In genomic region chr4:132274156-132274862, GRCm38 (mm10) we compare ENCODE assay signal across 8 mouse cellular contexts. TPM values are rescaled to one million over a fixed set of nuclear protein-coding genes. Genes with fewer than 3 reads are reported as not detected.
DNase-seq lines count a peak whose midpoint lies in the region; ATAC-seq and TF ChIP-seq lines count a peak whose summit lies in the region.

Gene Taf12, plus strand, starts transcription at chr4:132274375.

- under 1% methylated on average over 48 of the region's 48 CpGs for WGBS in forebrain, embryonic 14.5 days
- WGBS in lung, adult 2 months = under 1% methylated on average over 48 of the region's 48 CpGs

- TF ChIP-seq EP300 in ES-Bruce4 (IDR thresholded peaks at IDR 0.05; ENCODE audit: insufficient read depth, low read depth, low read length) = 0 out of 2 replicates have a peak, but pooled peaks have one; percentile 49

- peak within 1 kb of the TSS; percentile 83 for H3K9ac ChIP-seq in ES-Bruce4 (ENCODE audit: low read depth, poor library complexity, severe bottlenecking)
- H3K9ac ChIP-seq in forebrain, embryonic 14.5 days (ENCODE audit: low read length) = peak within 1 kb of the TSS; percentile 94

- TF ChIP-seq CTCF in ES-Bruce4 (IDR thresholded peaks at IDR 0.05; ENCODE audit: low read depth, low read length) = no peak
- no peak for TF ChIP-seq CTCF in lung, adult 2 months (IDR thresholded peaks at IDR 0.05; ENCODE audit: insufficient read depth, low read length)

- H3K4me3 ChIP-seq in ES-Bruce4 (ENCODE audit: low read depth, low read length) = peak within 1 kb of the TSS; percentile 97
- peak within 1 kb of the TSS; percentile 71 for H3K4me3 ChIP-seq in forebrain, embryonic 14.5 days (ENCODE audit: low read depth, low read length)
- H3K4me3 ChIP-seq in lung, adult 2 months (replicated peaks; ENCODE audit: extremely low read depth, low read depth, low read length) = peak within 1 kb of the TSS; percentile 99

- peak; percentile 90 for ATAC-seq in cerebellum, adult (ENCODE audit: insufficient number of reproducible peaks, low FRiP score, low TSS enrichment)
- ATAC-seq in forebrain, embryonic 14.5 days = peak; percentile 88
- peak; percentile 67 for ATAC-seq in neutrophil, adult 5-6 weeks (ENCODE audit: extremely low read depth, insufficient number of reproducible peaks, low FRiP score, poor library complexity, severe bottlenecking)

- H3K4me1 ChIP-seq in ES-Bruce4 (ENCODE audit: control insufficient read depth, insufficient read depth, low read length) = peaks cover 2% of the 10 kb centered on the region
- peaks cover 9% of the 10 kb centered on the region for H3K4me1 ChIP-seq in forebrain, embryonic 14.5 days (ENCODE audit: control insufficient read depth, insufficient read depth, low read length)
- no peaks in the 10 kb centered on the region; the same call in 1 of the 2 replicates for H3K4me1 ChIP-seq in lung, adult 2 months (ENCODE audit: control insufficient read depth, insufficient read depth, low read length)

- H3K27me3 ChIP-seq in ES-Bruce4 (ENCODE audit: control insufficient read depth, insufficient read depth, low read length, poor library complexity, severe bottlenecking) = no peaks in the 10 kb centered on the region
- no peaks in the 10 kb centered on the region for H3K27me3 ChIP-seq in forebrain, embryonic 14.5 days (replicated peaks; ENCODE audit: control insufficient read depth, insufficient read depth, low read length)

- intact Hi-C loops in heart, postnatal 25 days (cut with DNase I) = no loop called here

- H3K27ac ChIP-seq in ES-Bruce4 (ENCODE audit: insufficient read depth, low read length) = peak within 1 kb of the TSS; percentile 17
- peak within 1 kb of the TSS; percentile 83 for H3K27ac ChIP-seq in forebrain, embryonic 14.5 days (ENCODE audit: low read depth, low read length)

- no peaks in the 10 kb centered on the region for H3K36me3 ChIP-seq in ES-Bruce4 (ENCODE audit: control insufficient read depth, insufficient read depth, low read length, poor library complexity, severe bottlenecking)
- no peaks in the 10 kb centered on the region for H3K36me3 ChIP-seq in forebrain, embryonic 14.5 days (ENCODE audit: control insufficient read depth, insufficient read depth, low read length)

- TF ChIP-seq POLR2A in ES-Bruce4 (IDR thresholded peaks at IDR 0.05; ENCODE audit: insufficient read depth, low read length) = peak; percentile 98
- peak; percentile 99 for TF ChIP-seq POLR2A in lung, adult 2 months (IDR thresholded peaks at IDR 0.05; ENCODE audit: borderline replicate concordance, extremely low read depth, low read depth, low read length)

- H3K9me3 ChIP-seq in ES-Bruce4 (replicated peaks; ENCODE audit: control insufficient read depth, insufficient read depth, low read length, poor library complexity, severe bottlenecking) = no peaks in the 10 kb centered on the region
- no peaks in the 10 kb centered on the region for H3K9me3 ChIP-seq in forebrain, embryonic 14.5 days (replicated peaks; ENCODE audit: control insufficient read depth, low read length)

- H3K4me2 ChIP-seq in forebrain, embryonic 14.5 days (ENCODE audit: low read length) = peak within 1 kb of the TSS; percentile 89

- DNase-seq in forebrain, embryonic 14.5 days (ENCODE audit: low spot score) = peak; percentile 97
- peak; percentile 89 for DNase-seq in heart, postnatal 25 days (ENCODE audit: low spot score)
- DNase-seq in layer of hippocampus, adult 18-20 months (ENCODE audit: low spot score in 2 of 2) = peak; percentile 91 to 94
- DNase-seq in lung, adult 2 months = peak; percentile 86
- peak; percentile 87 to 89 for DNase-seq in thymus, adult 18-20 months

RNA-seq across cellular contexts. Expression of gene Taf12, which starts in this region (rescaled TPM):
- 34.3 and 35.2 TPM in 2 replicates for polyA plus RNA-seq in ES-Bruce4 (2011; ENCODE audit: insufficient read depth, insufficient read length, low read depth, missing spikeins)
- polyA plus RNA-seq in forebrain, embryonic 14.5 days (2014; fragmentation: Nextera tagmentation; extraction: Ambion mirVana) = 45.3 and 51.8 TPM in 2 replicates
- 10 to 100 TPM; 30.2 TPM for total RNA-seq in heart, postnatal 25 days (2021)
- total RNA-seq in layer of hippocampus, adult 18-20 months (2021) = 10 to 100 TPM; 25.1 to 26.7 TPM
- polyA plus RNA-seq in lung, adult 2 months (2012; rRNA removed) = 5.0 and 10.3 TPM in 2 replicates
- 28.3 and 47.9 TPM in 2 replicates for total RNA-seq in neutrophil, adult 5-6 weeks (2017)

Comparison
In these comparisons a context has a peak if more than half of its experiments do, and no peak if none do; other contexts are left out.
1. Peak in every context shown above with its lines: DNase-seq, ATAC-seq, H3K4me3 ChIP-seq and H3K27ac ChIP-seq.